Mouse (Mus musculus): Measurements from ENCODE around the gene Bmp6. TPM values are rescaled to one million over a fixed set of nuclear protein-coding genes. Genes with fewer than 3 reads are reported as not detected.

Gene Bmp6
- polyA plus RNA-seq, 1 experiment from 2014 or later = 2.5 TPM

DNA sequence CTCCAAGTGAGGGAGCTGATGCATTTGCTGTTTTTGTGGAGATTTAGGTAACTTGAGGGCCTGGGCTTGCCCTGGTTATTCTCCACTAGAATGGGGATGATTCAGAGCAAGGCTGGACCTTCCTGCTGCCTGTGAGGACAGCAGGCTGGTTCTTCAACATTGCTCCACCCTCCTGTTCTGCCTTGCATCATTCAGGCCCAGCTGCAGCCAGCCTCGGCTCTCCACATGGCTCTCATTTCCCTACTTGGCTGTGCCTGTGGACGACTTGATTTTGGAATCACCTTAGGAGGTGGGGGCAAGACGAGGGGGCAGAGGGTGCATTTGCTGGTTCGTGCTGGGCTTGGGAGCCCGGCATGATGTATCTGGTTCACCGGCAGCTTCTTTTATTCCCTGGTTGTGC, 53.8 kb downstream of the Bmp6 start:
- no peaks in the 10 kb centered on the region for H3K27me3 ChIP-seq
- H3K4me2 ChIP-seq = no peak overlapping the region
- no peak for ATAC-seq (replicated peaks; ENCODE audit: low FRiP score)
- no peak overlapping the region for H3K4me3 ChIP-seq (replicated peaks)
- H3K9me3 ChIP-seq (replicated peaks) = no peaks in the 10 kb centered on the region
- 0 out of 2 replicates have a peak, but pooled peaks cover 3% of the 10 kb centered on the region for H3K4me1 ChIP-seq
- no peak overlapping the region for H3K27ac ChIP-seq
- WGBS = 53% methylated on average over 6 of the region's 6 CpGs
- no peaks in the 10 kb centered on the region for H3K36me3 ChIP-seq
- no peak overlapping the region for H3K9ac ChIP-seq

DNA sequence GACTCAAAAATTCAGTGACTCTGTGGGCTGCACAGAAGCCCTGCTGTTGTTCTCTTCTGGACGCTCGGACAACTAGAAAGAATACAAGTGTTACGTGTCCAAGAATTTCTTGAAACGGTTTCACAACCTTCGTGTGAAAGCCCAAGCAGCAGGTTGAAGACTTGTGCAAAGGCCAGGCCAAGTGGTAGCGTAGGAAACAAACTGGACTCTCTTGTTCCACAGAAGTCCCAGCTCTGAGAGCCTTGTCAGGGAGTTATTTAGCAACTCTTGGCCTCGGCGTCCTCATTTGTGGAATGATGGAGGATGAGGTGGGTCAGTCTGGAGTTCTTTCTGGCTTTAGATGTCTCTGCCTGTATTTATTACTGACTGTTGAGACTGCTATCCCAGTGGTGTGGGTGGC, 55.8 kb downstream of the Bmp6 start:
- H3K4me1 ChIP-seq = no peaks in the 10 kb centered on the region
- ATAC-seq (replicated peaks; ENCODE audit: low FRiP score) = no peak
- no peak overlapping the region for H3K4me2 ChIP-seq
- H3K27ac ChIP-seq = no peak overlapping the region
- no peaks in the 10 kb centered on the region for H3K27me3 ChIP-seq
- H3K4me3 ChIP-seq (replicated peaks) = no peak overlapping the region
- no peak overlapping the region for H3K9ac ChIP-seq
- H3K36me3 ChIP-seq = no peaks in the 10 kb centered on the region
- WGBS = 83% methylated on average over 8 of the region's 8 CpGs
- no peaks in the 10 kb centered on the region for H3K9me3 ChIP-seq (replicated peaks)

DNA sequence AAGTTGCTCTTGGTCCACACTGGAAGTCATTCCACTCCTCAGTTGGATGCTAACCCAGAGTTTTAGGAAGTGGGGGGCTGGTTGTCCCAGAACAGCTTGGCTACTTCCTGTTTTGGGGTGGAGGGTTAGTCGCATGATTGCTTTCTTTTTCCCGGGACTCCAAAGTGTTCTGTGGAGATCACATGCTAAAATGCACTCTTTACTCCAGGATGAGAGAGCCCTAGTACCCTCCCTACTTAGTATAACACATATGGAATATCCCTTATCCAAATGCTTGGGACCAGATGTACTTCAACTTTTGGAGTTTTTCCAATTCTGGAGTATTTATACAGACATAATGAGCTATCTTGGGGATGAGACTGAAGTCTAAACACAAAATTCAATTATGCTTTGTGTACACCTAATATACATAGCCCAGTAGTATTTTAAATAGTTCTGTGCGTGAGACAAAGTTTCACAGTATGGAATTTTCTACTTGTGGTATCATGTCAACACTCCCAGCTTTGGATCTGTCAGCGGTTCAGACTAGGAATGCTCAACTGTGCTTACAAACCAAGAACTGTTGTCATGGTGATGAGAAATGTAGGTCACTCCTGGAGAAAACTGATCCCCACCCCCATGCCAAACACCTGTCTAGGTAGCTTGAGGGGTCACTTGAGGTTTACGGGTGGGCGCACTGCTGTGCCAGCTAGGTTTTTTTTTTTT, 62.9 kb downstream of the Bmp6 start:
- 45% methylated on average over 6 of the region's 6 CpGs for WGBS
- ATAC-seq (replicated peaks; ENCODE audit: low FRiP score) = peak; percentile 47; the same call in 1 of the 2 replicates

DNA sequence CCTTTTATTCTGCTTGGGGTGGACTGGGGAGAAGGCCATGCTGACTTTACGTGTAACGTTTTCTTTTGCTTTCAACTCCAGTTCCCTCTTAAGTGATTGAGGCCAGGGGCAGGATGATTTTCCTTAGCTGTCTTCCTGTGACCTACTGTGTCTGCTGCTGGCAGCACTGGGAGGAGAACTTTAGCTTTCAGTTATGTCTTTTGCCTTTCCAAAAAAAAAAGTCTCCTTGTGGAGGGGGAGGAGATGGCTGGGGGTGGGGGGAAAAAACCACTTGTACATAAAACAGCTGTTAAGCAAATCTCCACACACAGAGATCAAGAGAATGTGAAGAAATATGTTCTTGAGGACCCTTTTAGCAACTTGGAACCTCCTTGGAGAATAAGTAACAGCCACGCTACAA, 63.7 kb downstream of the Bmp6 start:
- H3K9me3 ChIP-seq (replicated peaks) = no peaks in the 10 kb centered on the region
- peak overlapping the region; percentile 23; the same call in 1 of the 2 replicates for H3K4me2 ChIP-seq
- no peak for ATAC-seq (replicated peaks; ENCODE audit: low FRiP score)
- H3K4me1 ChIP-seq = peaks cover 32% of the 10 kb centered on the region
- no peaks in the 10 kb centered on the region for H3K27me3 ChIP-seq
- H3K36me3 ChIP-seq = no peaks in the 10 kb centered on the region
- WGBS = 31% methylated on average over 3 of the region's 3 CpGs
- H3K27ac ChIP-seq = peak overlapping the region; percentile 83
- H3K4me3 ChIP-seq (replicated peaks) = no peak overlapping the region
- H3K9ac ChIP-seq = no peak overlapping the region

More for the DNA sequence above, 62.9 kb downstream of the Bmp6 start:
- H3K36me3 ChIP-seq = no peaks in the 10 kb centered on the region
- 0 out of 2 replicates have a peak overlapping the region, but pooled peaks have one; percentile 23 for H3K4me2 ChIP-seq
- no peaks in the 10 kb centered on the region for H3K27me3 ChIP-seq
- H3K4me1 ChIP-seq = peaks cover 32% of the 10 kb centered on the region
- no peak overlapping the region for H3K4me3 ChIP-seq (replicated peaks)
- H3K9ac ChIP-seq = no peak overlapping the region
- peak overlapping the region; percentile 83 for H3K27ac ChIP-seq
- no peaks in the 10 kb centered on the region for H3K9me3 ChIP-seq (replicated peaks)

DNA sequence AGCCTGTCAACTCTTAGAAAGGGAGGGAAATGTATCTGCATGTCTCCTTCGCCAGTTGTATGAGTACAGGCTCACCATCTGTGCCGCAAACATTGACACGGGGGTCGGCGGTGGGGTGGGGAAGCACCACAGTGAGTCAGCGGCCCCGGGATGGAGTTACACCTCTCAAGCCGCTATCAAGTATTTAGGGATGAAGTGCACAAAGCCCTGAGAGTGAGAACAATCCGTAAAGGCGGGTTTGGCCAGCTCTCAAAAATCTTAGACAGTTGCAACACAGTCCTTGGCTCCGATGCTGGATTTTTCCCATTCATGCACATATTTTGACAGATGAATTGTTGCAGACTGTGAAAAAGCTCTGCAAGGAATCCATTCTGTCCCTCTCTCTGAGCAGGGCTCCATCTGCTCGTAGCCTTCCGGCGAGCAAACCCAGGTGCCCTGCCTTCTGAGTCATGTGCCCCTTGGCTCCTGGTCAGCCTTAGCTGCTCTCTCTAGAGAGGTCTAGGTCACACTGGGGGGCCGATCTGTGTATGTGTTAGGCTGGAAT, 65.5 kb downstream of the Bmp6 start:
- Histone ChIP-seq H3K27me3 (no peaks in the 10 kb centered on the region), H3K9me3 (replicated peaks) (no peaks in the 10 kb centered on the region), H3K4me1 (peaks cover 32% of the 10 kb centered on the region), H3K9ac (no peak overlapping the region), H3K4me3 (replicated peaks) (no peak overlapping the region), H3K4me2 (peak overlapping the region; percentile 46), H3K27ac (peak overlapping the region; percentile 76), H3K36me3 (no peaks in the 10 kb centered on the region)
- ATAC-seq (replicated peaks; ENCODE audit: low FRiP score) = peak; percentile 75
- WGBS = 11% methylated on average over 15 of the region's 15 CpGs

DNA sequence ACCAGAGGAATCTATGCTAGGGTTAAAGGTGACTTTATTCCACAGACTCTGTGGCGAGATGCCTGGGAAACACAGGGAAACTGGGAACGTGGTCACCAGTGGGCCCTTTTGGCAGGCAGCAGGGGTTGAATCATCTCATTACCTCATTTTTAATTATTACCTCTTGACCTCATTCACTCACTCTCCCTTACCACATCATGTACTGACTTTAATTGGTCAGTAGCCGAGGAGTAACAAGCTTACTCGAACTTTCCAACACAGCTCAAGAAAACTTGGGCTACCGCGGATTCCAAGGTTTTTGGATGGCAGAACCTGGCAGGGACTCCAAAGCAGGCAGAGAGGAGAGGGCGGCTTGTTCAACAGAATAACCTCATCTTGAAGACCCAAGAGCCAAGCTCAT, 74.9 kb downstream of the Bmp6 start:
- Histone ChIP-seq H3K27me3 (no peaks in the 10 kb centered on the region), H3K4me1 (no peaks in the 10 kb centered on the region), H3K9ac (no peak overlapping the region), H3K27ac (no peak overlapping the region), H3K4me3 (replicated peaks) (no peak overlapping the region), H3K36me3 (no peaks in the 10 kb centered on the region), H3K9me3 (replicated peaks) (no peaks in the 10 kb centered on the region), H3K4me2 (no peak overlapping the region)
- no peak for ATAC-seq (replicated peaks; ENCODE audit: low FRiP score)
- 88% methylated on average over 7 of the region's 7 CpGs for WGBS

DNA sequence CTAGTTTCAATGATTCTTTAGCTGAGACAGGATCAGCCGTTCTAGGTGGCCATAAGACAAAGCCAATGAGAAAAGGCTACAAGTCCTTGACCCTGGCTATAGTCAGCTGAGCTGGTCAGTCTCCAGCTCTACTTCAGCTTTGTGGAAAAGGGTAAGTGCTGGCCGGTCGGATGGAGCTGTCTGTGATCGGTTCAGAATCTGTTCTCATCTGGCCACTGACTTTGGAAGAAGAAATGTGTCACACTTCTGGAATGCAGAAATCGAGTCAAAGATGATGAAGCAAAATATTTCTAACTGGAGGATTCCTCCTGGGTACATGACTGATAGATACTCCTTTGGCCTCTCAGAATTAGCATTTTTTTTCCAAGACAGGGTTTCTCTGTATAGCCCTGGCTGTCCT, 77.6 kb downstream of the Bmp6 start:
- no peak for ATAC-seq (replicated peaks; ENCODE audit: low FRiP score)
- Histone ChIP-seq H3K9ac (no peak overlapping the region), H3K4me2 (no peak overlapping the region), H3K27me3 (no peaks in the 10 kb centered on the region), H3K4me3 (replicated peaks) (no peak overlapping the region), H3K4me1 (peaks cover 8% of the 10 kb centered on the region; the same call in 1 of the 2 replicates), H3K9me3 (replicated peaks) (no peaks in the 10 kb centered on the region), H3K36me3 (no peaks in the 10 kb centered on the region), H3K27ac (no peak overlapping the region)
- 86% methylated on average over 5 of the region's 5 CpGs for WGBS

DNA sequence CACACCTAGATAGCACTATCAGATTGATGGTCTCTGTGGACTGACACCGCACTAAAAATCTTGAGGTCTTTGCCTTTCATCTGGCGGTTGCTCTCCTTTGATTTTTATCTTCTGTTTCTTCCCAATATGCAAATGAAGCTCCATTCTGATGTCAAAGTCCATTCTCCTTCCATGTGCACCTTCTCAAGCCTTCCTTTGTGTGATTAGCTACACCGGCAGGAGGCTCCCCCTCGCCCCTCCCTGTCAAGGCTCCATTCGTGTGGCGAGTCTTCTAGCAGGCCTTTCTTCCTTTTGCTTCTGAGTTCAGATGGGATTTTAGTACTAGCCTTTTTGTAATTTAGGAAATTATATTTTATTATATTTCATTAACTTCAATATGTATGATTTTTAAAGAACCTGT, 80.4 kb downstream of the Bmp6 start:
- 85% methylated on average over 6 of the region's 6 CpGs for WGBS
- H3K27ac ChIP-seq = no peak overlapping the region
- peaks cover 22% of the 10 kb centered on the region for H3K4me1 ChIP-seq

DNA sequence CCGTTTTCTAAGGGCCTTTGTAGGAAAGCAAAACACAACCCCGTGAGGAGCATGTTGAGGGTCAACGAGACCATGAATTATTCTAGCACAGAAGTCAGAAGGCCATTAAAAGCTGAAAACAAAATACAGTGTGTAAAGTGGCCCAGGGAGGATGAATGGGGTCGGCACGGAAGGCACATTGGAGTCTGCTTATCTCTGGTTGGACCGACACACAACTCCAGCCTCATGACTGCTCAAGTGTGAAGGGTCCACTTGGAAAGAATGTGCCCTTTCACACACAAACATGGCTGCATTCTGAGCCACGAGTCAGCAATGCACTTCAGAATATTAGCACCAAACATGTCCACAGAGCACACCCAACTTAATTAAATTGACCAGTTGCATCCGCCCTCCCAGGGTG, 84.8 kb downstream of the Bmp6 start:
- Histone ChIP-seq H3K9me3 (replicated peaks) (no peaks in the 10 kb centered on the region), H3K36me3 (no peaks in the 10 kb centered on the region), H3K9ac (no peak overlapping the region), H3K4me2 (peak overlapping the region; percentile 16; the same call in 1 of the 2 replicates), H3K4me1 (peaks cover 26% of the 10 kb centered on the region), H3K4me3 (replicated peaks) (no peak overlapping the region), H3K27ac (peak overlapping the region; percentile 82), H3K27me3 (no peaks in the 10 kb centered on the region)
- ATAC-seq (replicated peaks; ENCODE audit: low FRiP score) = peak; percentile 94
- 9% methylated on average over 8 of the region's 8 CpGs for WGBS

More for the DNA sequence above, 80.4 kb downstream of the Bmp6 start:
- Histone ChIP-seq H3K4me3 (replicated peaks) (no peak overlapping the region), H3K27me3 (no peaks in the 10 kb centered on the region), H3K9me3 (replicated peaks) (no peaks in the 10 kb centered on the region), H3K4me2 (no peak overlapping the region), H3K36me3 (no peaks in the 10 kb centered on the region), H3K9ac (no peak overlapping the region)
- no peak for ATAC-seq (replicated peaks; ENCODE audit: low FRiP score)

DNA sequence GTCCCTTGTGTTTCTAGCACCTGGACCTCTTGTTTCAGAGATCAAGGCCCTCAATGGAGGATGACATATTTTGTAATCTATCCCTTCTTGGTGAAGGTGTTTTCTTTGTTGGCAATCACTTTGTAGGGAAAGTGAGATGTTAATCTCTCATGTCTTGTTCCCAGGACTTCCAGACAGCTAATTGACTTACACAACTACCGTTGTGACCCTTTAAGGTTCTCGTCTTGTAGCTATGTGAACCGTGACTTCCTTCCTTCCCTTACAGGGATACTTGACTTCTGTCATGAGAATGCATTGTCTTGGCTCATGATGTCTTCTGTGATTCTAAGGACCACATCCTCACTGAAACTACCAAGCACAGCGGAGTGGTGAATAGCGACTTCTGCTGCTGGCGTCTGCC, 85.2 kb downstream of the Bmp6 start:
- 23% methylated on average over 6 of the region's 6 CpGs for WGBS
- Histone ChIP-seq H3K9me3 (replicated peaks) (no peaks in the 10 kb centered on the region), H3K9ac (no peak overlapping the region), H3K4me1 (peaks cover 26% of the 10 kb centered on the region), H3K36me3 (no peaks in the 10 kb centered on the region), H3K27ac (peak overlapping the region; percentile 82), H3K4me3 (replicated peaks) (no peak overlapping the region), H3K4me2 (0 out of 2 replicates have a peak overlapping the region, but pooled peaks have one; percentile 16), H3K27me3 (no peaks in the 10 kb centered on the region)
- ATAC-seq (replicated peaks; ENCODE audit: low FRiP score) = peak; percentile 74

DNA sequence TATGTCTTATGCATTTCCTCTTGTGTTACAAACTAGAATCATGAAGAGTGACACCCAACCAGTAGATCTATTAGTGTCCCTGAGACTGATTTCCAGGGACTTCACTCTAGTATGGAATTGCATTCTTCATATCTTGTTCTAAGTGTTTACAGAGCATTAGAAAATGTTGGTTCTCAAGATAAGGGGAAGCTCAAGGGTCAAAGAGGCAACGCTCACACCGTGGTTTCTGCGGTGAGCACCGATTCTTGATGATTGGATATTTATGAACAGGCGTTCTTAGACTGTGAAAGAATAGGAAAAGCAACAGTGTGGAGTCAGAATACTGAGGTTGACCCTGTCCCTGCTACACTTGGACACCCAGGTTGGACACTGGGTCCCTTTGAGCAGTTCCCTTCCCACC, 89.9 kb downstream of the Bmp6 start:
- Histone ChIP-seq H3K27ac (no peak overlapping the region), H3K4me2 (no peak overlapping the region), H3K36me3 (no peaks in the 10 kb centered on the region), H3K4me1 (peaks cover 8% of the 10 kb centered on the region), H3K9me3 (replicated peaks) (no peaks in the 10 kb centered on the region), H3K4me3 (replicated peaks) (no peak overlapping the region), H3K27me3 (no peaks in the 10 kb centered on the region), H3K9ac (no peak overlapping the region)
- 90% methylated on average over 5 of the region's 5 CpGs for WGBS
- no peak for ATAC-seq (replicated peaks; ENCODE audit: low FRiP score)

DNA sequence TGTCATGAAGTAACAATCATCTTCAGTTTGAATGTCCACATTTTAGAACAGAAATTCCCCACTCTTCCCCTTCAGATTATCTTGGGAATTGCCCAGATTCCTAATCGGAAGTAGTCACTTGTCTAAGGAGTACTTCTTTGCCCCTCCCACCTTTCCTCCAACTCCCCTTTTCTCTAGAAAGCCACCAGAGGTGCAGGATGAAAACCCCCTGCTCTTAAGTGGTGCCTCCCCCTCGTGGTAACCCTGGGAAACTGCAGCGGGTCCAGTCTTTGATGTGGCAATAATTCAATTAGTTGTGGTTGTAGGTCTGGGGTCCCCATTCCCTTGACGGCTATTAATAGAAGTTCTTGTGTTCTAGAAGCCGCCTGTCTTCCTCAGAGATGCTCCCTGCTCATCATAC, 93.0 kb downstream of the Bmp6 start:
- WGBS = 24% methylated on average over 5 of the region's 5 CpGs
- H3K4me2 ChIP-seq = no peak overlapping the region
- no peak for ATAC-seq (replicated peaks; ENCODE audit: low FRiP score)
- no peaks in the 10 kb centered on the region for H3K36me3 ChIP-seq
- no peak overlapping the region for H3K9ac ChIP-seq
- H3K4me3 ChIP-seq (replicated peaks) = no peak overlapping the region
- H3K27ac ChIP-seq = no peak overlapping the region
- no peaks in the 10 kb centered on the region for H3K27me3 ChIP-seq
- no peaks in the 10 kb centered on the region for H3K4me1 ChIP-seq
- no peaks in the 10 kb centered on the region for H3K9me3 ChIP-seq (replicated peaks)

All from kidney, embryonic 15.5 days (tissue).